Comparison of ENCODE assay signal across 20 mouse cellular contexts in genomic region chr10:86480711-86481110, GRCm38 (mm10). TPM values are rescaled to one million over a fixed set of nuclear protein-coding genes. Genes with fewer than 3 reads are reported as not detected.
DNase-seq lines count a peak whose midpoint lies in the region.
"Had no signal": no experiment of that assay in that cellular context is flagged by ENCODE, and none has a peak within 500 bp of the region (broad histone marks: within the 10 kb centered on the region; RNA-seq: fewer than 3 reads in every experiment).

No protein-coding gene starts in this region.

- DNase-seq in layer of hippocampus, adult 11-12 months (ENCODE audit: low spot score), result peak; percentile 23
- DNase-seq in layer of hippocampus, postnatal 10 days (ENCODE audit: low spot score in 2 of 2), result no peak
- DNase-seq in left cerebral cortex, postnatal 25 days (ENCODE audit: low spot score in 2 of 2), result peak; percentile 34 to 87
- no peak for DNase-seq in left cerebral cortex, postnatal 4 days
- DNase-seq in left cerebral cortex, postnatal 36 days (ENCODE audit: low spot score in 2 of 2), result peak; percentile 46 to 67
- DNase-seq in telencephalon, adult 2 months (ENCODE audit: low read depth, low spot score), result peak; percentile 81
- DNase-seq in lung, postnatal 36 days, result no peak
- DNase-seq: adrenal gland, postnatal 25 days; cerebellum, adult 18-20 months; cerebellum, postnatal 10 days; gastrocnemius, adult 2 months; gastrocnemius, postnatal 36 days; heart, adult 18-20 months; heart, postnatal 36 days; kidney, adult 2 months; kidney, postnatal 36 days; liver; lung, embryonic 14.5 days; lung, postnatal 14 days; thymus, postnatal 4 days had no signal

- intact Hi-C loops in left cerebral cortex, postnatal 25 days (cut with DNase I), result loop anchor here (2.0 kb wide), 1 partner anchor 18 kb away; the partner anchor contains the start of gene Syn3
- intact Hi-C loops in left cerebral cortex, postnatal 4 days (cut with DNase I), result no loop called here
- intact Hi-C loops in left cerebral cortex, postnatal 36 days (cut with DNase I), result loop anchor here (2.0 kb wide), 1 partner anchor 18 kb away; the partner anchor contains the start of gene Syn3

RNA-seq across cellular contexts. Expression of gene Syn3, which starts 18.0 kb away (rescaled TPM):
- 10 to 100 TPM; 35.1 to 39.6 TPM for total RNA-seq in layer of hippocampus, postnatal 10 days (2021)
- 10 to 100 TPM; 26.1 to 31.8 TPM for total RNA-seq in left cerebral cortex, postnatal 25 days (2021)
- total RNA-seq in left cerebral cortex, postnatal 4 days (2021), result 10 to 100 TPM; 82.2 to 85.4 TPM
- total RNA-seq in left cerebral cortex, postnatal 36 days (2021), result 10 to 100 TPM; 28.1 to 34.6 TPM

Comparison
In these comparisons a context has a peak if more than half of its experiments do, and no peak if none do; other contexts are left out.
1. DNase-seq: peak in layer of hippocampus, adult 11-12 months (single experiment), left cerebral cortex, postnatal 25 days (2 of 2), left cerebral cortex, postnatal 36 days (2 of 2) and telencephalon, adult 2 months (single experiment); none in layer of hippocampus, postnatal 10 days (0 of 2), left cerebral cortex, postnatal 4 days (single experiment) and lung, postnatal 36 days (single experiment).